Mouse (Mus musculus) midbrain, postnatal 0 days (tissue): ENCODE measurements around the gene Mmrn1. TPM values are rescaled to one million over a fixed set of nuclear protein-coding genes. Genes with fewer than 3 reads are reported as not detected.
"Not testable (repeated sequence)": the region's sequence is repeated elsewhere in the genome, so short reads cannot be mapped to it uniquely, and the experiment has no call there.

Experiments used
- ATAC-seq: fragments of 200-750 bp; cut with Nextera tagmentation; 2 replicates; pipeline ENCODE4 v1.8.0; 2017; ENCODE audit warnings: moderate number of reproducible peaks, mild to moderate bottlenecking, moderate TSS enrichment, moderate library complexity; ENCODE audit not compliant: low FRiP score
- DNase-seq: peaks from one replicate; pipeline ENCODE4 v3.0.0-alpha.2; 2015; ENCODE audit warnings: low spot score
- H3K27ac ChIP-seq: fragments of 300-500 bp; sonication (generic); 2 replicates; pipeline ENCODE4 v1.5.1; 2014; ENCODE audit warnings: low read depth, mild to moderate bottlenecking, low read length, mixed read lengths
- H3K27me3 ChIP-seq: fragments of 300-500 bp; sonication (generic); 2 replicates; pipeline ENCODE4 v1.6.1; 2014; ENCODE audit warnings: low read length, control low read depth, mixed read lengths; ENCODE audit not compliant: insufficient read depth
- H3K36me3 ChIP-seq: fragments of 300-500 bp; sonication (generic); 2 replicates; pipeline ENCODE4 v1.6.1; 2014; ENCODE audit warnings: low read length, control low read depth, mixed read lengths; ENCODE audit not compliant: insufficient read depth
- H3K4me1 ChIP-seq: fragments of 300-500 bp; sonication (generic); 2 replicates; pipeline ENCODE4 v1.6.1; 2014; ENCODE audit warnings: mild to moderate bottlenecking, control low read depth, antibody characterized with exemption, low read length, mixed read lengths; ENCODE audit not compliant: insufficient read depth
- H3K4me2 ChIP-seq: fragments of 300-500 bp; sonication (generic); 2 replicates; pipeline ENCODE4 v1.6.1; 2014; ENCODE audit warnings: low read depth, mild to moderate bottlenecking, low read length, mixed read lengths; ENCODE audit not compliant: poor library complexity, severe bottlenecking
- H3K4me3 ChIP-seq: fragments of 300-500 bp; sonication (generic); 2 replicates; pipeline ENCODE4 v1.5.1; 2014; ENCODE audit warnings: low read depth, mild to moderate bottlenecking, low read length, moderate library complexity
- H3K9ac ChIP-seq: fragments of 300-500 bp; sonication (generic); replicated peaks from 2 replicates; pipeline ENCODE4 v1.6.1; 2014; ENCODE audit warnings: mild to moderate bottlenecking, low read length, moderate library complexity, mixed read lengths; ENCODE audit not compliant: poor library complexity, severe bottlenecking
- H3K9me3 ChIP-seq: fragments of 300-500 bp; sonication (generic); 2 replicates; pipeline ENCODE4 v1.6.1; 2016; ENCODE audit warnings: low read length, control low read depth
- CTCF ChIP-seq: IDR thresholded peaks from 2 replicates; pipeline ENCODE4 v1.5.1; 2016; ENCODE audit warnings: antibody characterized with exemption, mild to moderate bottlenecking
- WGBS: fragments of 180-500 bp; shearing (Covaris S2); extraction: QIAGEN DNeasy Blood & Tissue Kit; methylation state at CpG from one replicate; pipeline ENCODE4 v1.1.7; 2014; 5-methylcytosine and 5-hydroxymethylcytosine counted together
- polyA plus RNA-seq: library from polyadenylated mRNA; unstranded; fragments of >200 nt; fragmentation: Nextera tagmentation; extraction: Ambion mirVana; gene quantifications from 2 replicates; pipeline ENCODE4 v1.2.1, GENCODE M21; 2015
- total RNA-seq: library from RNA; depleted of rRNA; stranded (reverse); fragments of >200 nt; gene quantifications from 2 replicates; pipeline ENCODE4 v1.2.3, GENCODE M21; 2014; rRNA removed

Mmrn1 gene
- total RNA-seq = 1.5 and 1.6 TPM in 2 replicates
- polyA plus RNA-seq = 0.88 and 1.0 TPM in 2 replicates

DNA sequence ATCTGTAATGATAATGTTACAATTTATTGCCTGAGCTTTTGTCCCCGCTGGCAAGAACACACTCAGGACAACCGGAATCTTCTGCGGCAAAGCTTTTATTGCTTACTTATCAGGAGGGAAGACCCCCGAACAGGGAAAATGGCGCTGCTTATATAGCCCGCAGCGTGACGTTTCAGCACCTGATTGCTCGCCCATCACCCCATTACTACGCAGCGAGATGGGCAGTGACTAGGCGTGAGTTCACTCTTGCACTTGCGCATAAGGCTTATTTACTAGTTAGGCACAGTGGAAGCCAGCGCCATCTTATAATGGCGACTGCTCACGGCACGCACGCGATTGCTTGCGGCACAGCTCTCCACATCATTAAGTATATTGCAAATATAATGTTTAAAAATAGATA is at the start of gene Mmrn1:
Gene Mmrn1 (plus strand): TSS at position 301 of the 400 bp plus-strand sequence.
- H3K36me3 ChIP-seq, H3K9me3 ChIP-seq, DNase-seq, H3K27ac ChIP-seq, H3K4me2 ChIP-seq, H3K4me3 ChIP-seq, ATAC-seq, H3K9ac ChIP-seq, H3K27me3 ChIP-seq, H3K4me1 ChIP-seq: not testable (repeated sequence)
- 97% methylated on average over 20 of the region's 20 CpGs for WGBS

DNA sequence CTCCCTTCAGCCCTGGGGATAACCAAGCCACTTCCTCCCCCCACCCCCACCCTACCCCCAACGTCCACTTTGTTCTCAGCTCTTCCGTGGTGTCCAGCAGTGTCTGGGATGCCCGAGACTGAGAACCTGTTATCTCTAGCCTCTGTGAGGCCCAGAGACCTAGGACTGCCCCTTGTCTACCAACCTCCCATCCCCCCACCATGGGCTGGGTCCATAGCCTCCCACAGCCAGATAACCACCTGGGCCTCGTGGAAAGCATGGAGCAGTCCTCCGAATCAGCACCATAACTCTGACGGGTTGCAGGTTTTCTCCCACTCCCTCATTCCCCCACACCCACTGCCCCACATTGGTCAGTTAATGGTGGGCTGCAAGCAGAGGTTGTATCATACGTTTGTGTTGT is 44.4 kb upstream of the Mmrn1 start:
- Histone ChIP-seq H3K4me3 (no peak overlapping the region), H3K27me3 (no peaks in the 10 kb centered on the region), H3K9me3 (no peaks in the 10 kb centered on the region), H3K9ac (no peak overlapping the region), H3K4me2 (no peak overlapping the region), H3K4me1 (no peaks in the 10 kb centered on the region), H3K27ac (no peak overlapping the region), H3K36me3 (no peaks in the 10 kb centered on the region)
- DNase-seq = no peak
- ATAC-seq = no peak
- TF ChIP-seq CTCF = no peak
- WGBS = 87% methylated on average over 7 of the region's 7 CpGs

DNA sequence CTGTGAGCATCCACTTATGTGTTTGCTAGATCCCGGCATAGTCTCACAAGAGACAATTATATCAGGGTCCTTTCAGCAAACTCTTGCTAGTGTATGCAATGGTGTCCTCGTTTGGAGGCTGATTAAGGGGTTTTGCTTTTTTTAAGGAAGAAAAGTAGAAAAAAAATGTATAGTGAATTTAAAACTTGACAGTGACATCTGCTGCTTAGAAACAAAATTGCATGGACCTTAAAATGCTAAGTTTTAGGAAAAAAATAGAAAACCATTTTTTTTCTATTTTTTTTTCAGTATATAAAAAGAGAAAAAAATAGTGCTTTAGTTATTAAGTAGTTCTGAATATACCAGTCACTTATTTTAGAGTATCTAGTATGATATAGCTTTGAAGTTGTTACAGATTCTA is 43.2 kb upstream of the Mmrn1 start:
- Histone ChIP-seq H3K4me2 (no peak overlapping the region), H3K9me3 (no peaks in the 10 kb centered on the region), H3K27me3 (no peaks in the 10 kb centered on the region), H3K4me3 (no peak overlapping the region), H3K9ac (no peak overlapping the region), H3K4me1 (no peaks in the 10 kb centered on the region), H3K27ac (no peak overlapping the region), H3K36me3 (no peaks in the 10 kb centered on the region)
- 64% methylated on average over 2 of the region's 2 CpGs for WGBS
- ATAC-seq (no peak), DNase-seq (no peak)
- TF ChIP-seq CTCF = peak; percentile 52

DNA sequence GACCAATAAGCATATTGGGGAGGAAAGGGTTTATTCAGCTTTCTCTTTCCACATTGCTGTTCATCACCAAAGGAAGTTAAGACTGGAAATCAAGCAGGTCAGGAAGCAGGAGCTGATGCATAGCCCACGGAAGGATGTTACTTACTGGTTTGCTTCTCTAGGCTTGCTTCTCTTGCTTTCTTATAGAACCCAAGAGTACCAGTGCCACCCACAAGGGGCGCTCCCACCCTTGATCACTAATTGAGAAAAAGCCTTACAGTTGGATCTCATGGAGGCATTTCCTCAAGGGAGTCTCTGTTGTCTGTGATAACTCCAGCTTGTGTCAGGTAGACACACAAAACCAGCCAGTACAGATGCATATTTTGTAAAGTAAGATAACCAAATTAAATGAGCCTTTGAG is 17.5 kb upstream of the Mmrn1 start:
- WGBS = 80% methylated on average over 2 of the region's 2 CpGs
- no peaks in the 10 kb centered on the region for H3K4me1 ChIP-seq
- H3K9me3 ChIP-seq = no peaks in the 10 kb centered on the region
- H3K4me2 ChIP-seq = no peak overlapping the region
- TF ChIP-seq CTCF = no peak
- H3K27ac ChIP-seq = no peak overlapping the region
- no peak for DNase-seq
- no peak overlapping the region for H3K4me3 ChIP-seq
- no peak for ATAC-seq
- no peaks in the 10 kb centered on the region for H3K36me3 ChIP-seq
- H3K27me3 ChIP-seq = no peaks in the 10 kb centered on the region
- H3K9ac ChIP-seq = no peak overlapping the region

DNA sequence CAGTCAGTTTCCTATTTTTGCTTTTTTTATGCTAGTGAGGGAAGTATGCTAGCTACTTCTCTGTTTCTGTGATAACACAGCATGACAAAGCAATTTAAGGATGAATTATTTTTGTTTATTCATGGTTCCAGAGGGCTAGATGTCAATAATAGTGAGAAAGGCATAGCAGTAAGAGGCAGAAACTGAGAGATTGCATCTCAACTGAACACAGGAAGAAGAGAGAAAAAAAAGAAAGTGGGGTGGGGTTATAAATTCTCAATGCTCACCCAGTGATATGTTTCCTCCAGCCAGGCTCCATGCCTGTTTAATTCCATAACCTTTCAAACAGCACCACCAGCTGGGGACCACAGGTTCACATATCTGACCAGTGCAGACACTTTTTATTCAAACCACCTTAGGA is 6.6 kb downstream of the Mmrn1 start:
- Histone ChIP-seq H3K9ac (no peak overlapping the region), H3K4me2 (no peak overlapping the region), H3K4me1 (no peaks in the 10 kb centered on the region), H3K36me3 (no peaks in the 10 kb centered on the region), H3K9me3 (no peaks in the 10 kb centered on the region), H3K4me3 (no peak overlapping the region), H3K27ac (no peak overlapping the region), H3K27me3 (no peaks in the 10 kb centered on the region)
- DNase-seq = peak; percentile 67
- ATAC-seq = 0 out of 2 replicates have a peak, but pooled peaks have one; percentile 54
- TF ChIP-seq CTCF = peak; percentile 64

DNA sequence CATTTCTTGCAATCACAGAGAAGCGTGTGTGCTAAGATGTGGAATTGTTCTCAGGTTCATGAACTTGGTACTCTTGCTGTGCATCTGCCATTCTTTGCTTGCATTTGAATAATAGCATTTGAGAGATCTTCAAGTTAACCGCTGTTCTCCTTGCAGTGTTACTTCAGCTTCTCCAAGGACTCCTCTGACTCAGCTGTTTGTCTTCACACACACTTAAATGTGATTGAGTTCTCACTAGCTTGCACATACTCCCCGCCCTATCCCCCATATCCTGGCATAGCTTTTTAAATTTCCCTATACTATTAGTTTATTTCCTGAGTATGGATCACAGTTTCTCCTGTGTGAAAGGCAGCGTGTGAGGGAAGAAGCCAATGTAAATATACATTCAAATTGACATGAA is 10.1 kb downstream of the Mmrn1 start:
- DNase-seq (no peak), ATAC-seq (no peak)
- Histone ChIP-seq H3K27ac (no peak overlapping the region), H3K9me3 (no peaks in the 10 kb centered on the region), H3K36me3 (no peaks in the 10 kb centered on the region), H3K9ac (no peak overlapping the region), H3K4me1 (no peaks in the 10 kb centered on the region), H3K4me3 (no peak overlapping the region), H3K27me3 (no peaks in the 10 kb centered on the region), H3K4me2 (no peak overlapping the region)
- 78% methylated on average over 4 of the region's 4 CpGs for WGBS
- TF ChIP-seq CTCF = no peak
